Mouse (Mus musculus) left cerebral cortex, postnatal 36 days (tissue): Measurements from ENCODE around the gene Cfap97d2. TPM values are rescaled to one million over a fixed set of nuclear protein-coding genes. Genes with fewer than 3 reads are reported as not detected.

Experiments
- total RNA-seq, 2 experiments: library from RNA; stranded (reverse); gene quantifications; 2 replicates each; pipeline ENCODE4 v1.2.3; 2021

Gene Cfap97d2
- total RNA-seq, 2 experiments from 2014 or later, result 0.84 to 1.5 TPM

Other genes with a start within 250 kb of the Cfap97d2 start
- 100 to 1,000 TPM in 1 of 2 experiments, 10 to 100 TPM in 1; 98.8 to 117 TPM for gene Gas6, start 211.4 kb upstream of the Cfap97d2 start, total RNA-seq
- gene 1700029H14Rik, start 143.4 kb upstream of the Cfap97d2 start, total RNA-seq, result not detected
- gene Rasa3, start 28.3 kb upstream of the Cfap97d2 start, total RNA-seq, result 10 to 100 TPM; 57.0 to 62.5 TPM
- gene Cdc16, start 51.8 kb downstream of the Cfap97d2 start, total RNA-seq, result 10 to 100 TPM; 48.7 to 49.5 TPM
- 10 to 100 TPM; 35.6 TPM for gene Upf3a, start 79.7 kb downstream of the Cfap97d2 start, total RNA-seq
- gene AF366264, start 132.5 kb downstream of the Cfap97d2 start, total RNA-seq, result not detected
- gene Champ1, start 163.8 kb downstream of the Cfap97d2 start, total RNA-seq, result 10 to 100 TPM; 27.4 to 29.7 TPM
- gene Coprs, start 184.4 kb downstream of the Cfap97d2 start, total RNA-seq, result 10 to 100 TPM; 32.6 to 35.6 TPM